Mouse (Mus musculus) common myeloid progenitor, adult 5-6 weeks (primary cell): Measurements from ENCODE around the gene Ifi206. TPM values are rescaled to one million over a fixed set of nuclear protein-coding genes. Genes with fewer than 3 reads are reported as not detected.
A peak's percentile ranks its signal among the peaks of the same experiment; 100 is the strongest.

Experiments used
- ATAC-seq: replicated peaks from 2 replicates; pipeline ENCODE4 v1.8.0; 2016; ENCODE audit warnings: low read depth, mild to moderate bottlenecking, moderate TSS enrichment, inconsistent platforms; ENCODE audit not compliant: poor library complexity, severe bottlenecking
- total RNA-seq: library from RNA; stranded (forward); fragments of 200-1000, 187-1606 nt; gene quantifications from 2 replicates; pipeline ENCODE4 v1.2.3, GENCODE M21; 2017

The Ifi206 gene
- total RNA-seq, 1 experiment from 2014 or later: 0.27 TPM

- peak; percentile 51 for ATAC-seq
These were observed 64.5 kb downstream of the Ifi206 start for GRCm38 (mm10) chr1:173426345-173426744.

GRCm38 (mm10) chr1:173420374-173420773 lies 70.5 kb downstream of the Ifi206 start:
- peak; percentile 95 for ATAC-seq

GRCm38 (mm10) chr1:173418936-173419621 lies 71.8 kb downstream of the Ifi206 start:
- peak; percentile 82 for ATAC-seq

- no peak for ATAC-seq
These were observed 72.3 kb downstream of the Ifi206 start for GRCm38 (mm10) chr1:173418516-173418915.

Other genes with a start within 250 kb of the Ifi206 start
- gene Olfr418, start 225.0 kb downstream of the Ifi206 start, total RNA-seq: not detected in 2 replicates
- not detected in 2 replicates for gene Mptx2, start 213.3 kb downstream of the Ifi206 start, total RNA-seq
- 0.37 TPM in 1 of 2 replicates, not detected in the other for gene Ackr1, start 157.3 kb downstream of the Ifi206 start, total RNA-seq
- 58.6 and 72.0 TPM in 2 replicates for gene Aim2, start 140.2 kb downstream of the Ifi206 start, total RNA-seq
- 0.05 TPM in 1 of 2 replicates, not detected in the other for gene Cadm3, start 123.3 kb downstream of the Ifi206 start, total RNA-seq
- gene Ifi214, start 44.9 kb upstream of the Ifi206 start, total RNA-seq: not detected in 2 replicates
- gene Ifi213, start 108.2 kb upstream of the Ifi206 start, total RNA-seq: 1.1 TPM in 1 of 2 replicates, not detected in the other
- 34.0 and 38.0 TPM in 2 replicates for gene Ifi209, start 139.9 kb upstream of the Ifi206 start, total RNA-seq
- gene Ifi208, start 182.6 kb upstream of the Ifi206 start, total RNA-seq: 0.10 and 1.5 TPM in 2 replicates